Mouse (Mus musculus) lung, embryonic 15.5 days (tissue): ENCODE results near the gene Phf5a. TPM values are rescaled to one million over a fixed set of nuclear protein-coding genes. Genes with fewer than 3 reads are reported as not detected.

Source experiments
- ATAC-seq: fragments of 200-750 bp; cut with Nextera tagmentation; 2 replicates; pipeline ENCODE4 v1.8.0; 2017; ENCODE audit warnings: moderate number of reproducible peaks, borderline replicate concordance; ENCODE audit not compliant: low FRiP score, low TSS enrichment; ENCODE audit errors: extremely low read depth
- H3K27ac ChIP-seq: fragments of 300-500 bp; sonication (generic); 2 replicates; pipeline ENCODE4 v1.5.1; 2015; ENCODE audit warnings: moderate library complexity, mild to moderate bottlenecking, inconsistent platforms
- H3K27me3 ChIP-seq: fragments of 300-500 bp; sonication (generic); 2 replicates; pipeline ENCODE4 v1.6.1; 2015; ENCODE audit warnings: inconsistent platforms
- H3K36me3 ChIP-seq: fragments of 300-500 bp; sonication (generic); 2 replicates; pipeline ENCODE4 v1.6.1; 2015; ENCODE audit warnings: inconsistent platforms
- H3K4me1 ChIP-seq: fragments of 300-500 bp; sonication (generic); 2 replicates; pipeline ENCODE4 v1.6.1; 2015; ENCODE audit warnings: inconsistent platforms
- H3K4me2 ChIP-seq: fragments of 300-500 bp; sonication (generic); 2 replicates; pipeline ENCODE4 v1.6.1; 2015; ENCODE audit warnings: inconsistent platforms, mild to moderate bottlenecking, moderate library complexity
- H3K4me3 ChIP-seq: fragments of 300-500 bp; sonication (generic); 2 replicates; pipeline ENCODE4 v1.5.1; 2015; ENCODE audit warnings: mild to moderate bottlenecking, inconsistent platforms
- H3K9ac ChIP-seq: fragments of 300-500 bp; sonication (generic); 2 replicates; pipeline ENCODE4 v1.6.1; 2015; ENCODE audit warnings: inconsistent platforms
- H3K9me3 ChIP-seq: fragments of 300-500 bp; sonication (generic); 2 replicates; pipeline ENCODE4 v1.6.1; 2016; ENCODE audit warnings: inconsistent platforms
- WGBS: fragments of 180-500 bp; shearing (Covaris S2); methylation state at CpG from one replicate; pipeline ENCODE4 v1.1.7; 2015; 5-methylcytosine and 5-hydroxymethylcytosine counted together
- polyA plus RNA-seq: library from polyadenylated mRNA; unstranded; fragments of >200 nt; fragmentation: Nextera tagmentation; extraction: Ambion mirVana; gene quantifications from 2 replicates; pipeline ENCODE4 v1.2.1, GENCODE M21; 2015

Gene Phf5a
- polyA plus RNA-seq, 1 experiment from 2014 or later = 172 TPM

- no peak for ATAC-seq
- WGBS = 79% methylated on average over 5 of the region's 5 CpGs
- H3K9ac ChIP-seq = no peak overlapping the region
- H3K4me1 ChIP-seq = peaks cover under 1% of the 10 kb centered on the region; the same call in 1 of the 2 replicates
- H3K4me2 ChIP-seq = no peak overlapping the region
- H3K27ac ChIP-seq = no peak overlapping the region
- no peak overlapping the region for H3K4me3 ChIP-seq
- H3K9me3 ChIP-seq = no peaks in the 10 kb centered on the region
- peaks cover 22% of the 10 kb centered on the region for H3K36me3 ChIP-seq
- H3K27me3 ChIP-seq = no peaks in the 10 kb centered on the region
Measured at GRCm38 (mm10) chr15:81845033-81845625, 26.6 kb downstream of the Phf5a start.

- no peak overlapping the region for H3K9ac ChIP-seq
- peaks cover 21% of the 10 kb centered on the region for H3K4me1 ChIP-seq
- no peak overlapping the region for H3K27ac ChIP-seq
- H3K9me3 ChIP-seq = no peaks in the 10 kb centered on the region
- no peak overlapping the region for H3K4me2 ChIP-seq
- no peak for ATAC-seq
- H3K4me3 ChIP-seq = no peak overlapping the region
- H3K27me3 ChIP-seq = no peaks in the 10 kb centered on the region
- 79% methylated on average over 7 of the region's 7 CpGs for WGBS
- peaks cover 2% of the 10 kb centered on the region; the same call in 1 of the 2 replicates for H3K36me3 ChIP-seq
Measured at GRCm38 (mm10) chr15:81842275-81842674, 29.4 kb downstream of the Phf5a start.

- Histone ChIP-seq H3K27ac (no peak overlapping the region), H3K4me3 (no peak overlapping the region), H3K27me3 (no peaks in the 10 kb centered on the region), H3K4me2 (no peak overlapping the region), H3K9me3 (no peaks in the 10 kb centered on the region), H3K9ac (no peak overlapping the region), H3K36me3 (no peaks in the 10 kb centered on the region), H3K4me1 (peaks cover 37% of the 10 kb centered on the region)
- 86% methylated on average over 7 of the region's 7 CpGs for WGBS
- ATAC-seq = no peak
Measured at GRCm38 (mm10) chr15:81840306-81840705, 31.4 kb downstream of the Phf5a start.

- Histone ChIP-seq H3K27ac (peak overlapping the region; percentile 55; the same call in 1 of the 2 replicates), H3K9ac (no peak overlapping the region), H3K4me1 (peaks cover 37% of the 10 kb centered on the region), H3K27me3 (no peaks in the 10 kb centered on the region), H3K4me2 (0 out of 2 replicates have a peak overlapping the region, but pooled peaks have one; percentile 2), H3K36me3 (no peaks in the 10 kb centered on the region), H3K4me3 (no peak overlapping the region), H3K9me3 (no peaks in the 10 kb centered on the region)
- 43% methylated on average over 5 of the region's 5 CpGs for WGBS
- peak; percentile 61; the same call in 1 of the 2 replicates for ATAC-seq
Measured at GRCm38 (mm10) chr15:81839634-81840033, 32.1 kb downstream of the Phf5a start.

- Histone ChIP-seq H3K27ac (peak overlapping the region; percentile 55), H3K36me3 (no peaks in the 10 kb centered on the region), H3K9ac (no peak overlapping the region), H3K4me1 (peaks cover 37% of the 10 kb centered on the region), H3K4me2 (peak overlapping the region; percentile 16; the same call in 1 of the 2 replicates), H3K4me3 (no peak overlapping the region), H3K9me3 (no peaks in the 10 kb centered on the region), H3K27me3 (no peaks in the 10 kb centered on the region)
- 48% methylated on average over 14 of the region's 14 CpGs for WGBS
- no peak for ATAC-seq
Measured at GRCm38 (mm10) chr15:81838554-81839235, 33.0 kb downstream of the Phf5a start.

GRCm38 (mm10) chr15:81836966-81837920, 34.5 kb downstream of the Phf5a start:
- H3K4me2 ChIP-seq = peak overlapping the region; percentile 75
- no peak overlapping the region for H3K4me3 ChIP-seq
- no peak overlapping the region for H3K9ac ChIP-seq
- 58% methylated on average over 7 of the region's 7 CpGs for WGBS
- H3K36me3 ChIP-seq = no peaks in the 10 kb centered on the region
- no peak for ATAC-seq
- H3K4me1 ChIP-seq = peaks cover 39% of the 10 kb centered on the region
- H3K27ac ChIP-seq = peak overlapping the region; percentile 72; the same call in 1 of the 2 replicates
- H3K9me3 ChIP-seq = no peaks in the 10 kb centered on the region
- H3K27me3 ChIP-seq = no peaks in the 10 kb centered on the region

- H3K4me3 ChIP-seq = peak overlapping the region; percentile 38
- peak; percentile 85 for ATAC-seq
- H3K9ac ChIP-seq = peak overlapping the region; percentile 31
- peak overlapping the region; percentile 75 for H3K4me2 ChIP-seq
- 2% methylated on average over 33 of the region's 33 CpGs for WGBS
- no peaks in the 10 kb centered on the region for H3K36me3 ChIP-seq
- peak overlapping the region; percentile 72 for H3K27ac ChIP-seq
- H3K9me3 ChIP-seq = no peaks in the 10 kb centered on the region
- H3K4me1 ChIP-seq = peaks cover 44% of the 10 kb centered on the region
- H3K27me3 ChIP-seq = no peaks in the 10 kb centered on the region
Measured at GRCm38 (mm10) chr15:81836124-81836821, 35.4 kb downstream of the Phf5a start.

- H3K9me3 ChIP-seq = no peaks in the 10 kb centered on the region
- 67% methylated on average over 10 of the region's 10 CpGs for WGBS
- H3K27ac ChIP-seq = no peak overlapping the region
- no peaks in the 10 kb centered on the region for H3K36me3 ChIP-seq
- H3K9ac ChIP-seq = no peak overlapping the region
- H3K4me3 ChIP-seq = no peak overlapping the region
- H3K4me1 ChIP-seq = peaks cover 48% of the 10 kb centered on the region
- H3K27me3 ChIP-seq = no peaks in the 10 kb centered on the region
- peak overlapping the region; percentile 75; the same call in 1 of the 2 replicates for H3K4me2 ChIP-seq
- ATAC-seq = no peak
Measured at GRCm38 (mm10) chr15:81835007-81835880, 36.5 kb downstream of the Phf5a start.

GRCm38 (mm10) chr15:81834171-81834841, 37.4 kb downstream of the Phf5a start:
- Histone ChIP-seq H3K9me3 (no peaks in the 10 kb centered on the region), H3K9ac (no peak overlapping the region), H3K4me1 (peaks cover 40% of the 10 kb centered on the region), H3K4me2 (no peak overlapping the region), H3K4me3 (no peak overlapping the region), H3K27me3 (no peaks in the 10 kb centered on the region), H3K27ac (no peak overlapping the region), H3K36me3 (no peaks in the 10 kb centered on the region)
- ATAC-seq = no peak
- 50% methylated on average over 3 of the region's 3 CpGs for WGBS

- H3K36me3 ChIP-seq = no peaks in the 10 kb centered on the region
- ATAC-seq = no peak
- no peak overlapping the region for H3K9ac ChIP-seq
- no peak overlapping the region for H3K4me2 ChIP-seq
- H3K4me3 ChIP-seq = no peak overlapping the region
- H3K27ac ChIP-seq = no peak overlapping the region
- H3K27me3 ChIP-seq = no peaks in the 10 kb centered on the region
- peaks cover 31% of the 10 kb centered on the region for H3K4me1 ChIP-seq
- 54% methylated on average over 4 of the region's 4 CpGs for WGBS
- H3K9me3 ChIP-seq = no peaks in the 10 kb centered on the region
Measured at GRCm38 (mm10) chr15:81833481-81833880, 38.2 kb downstream of the Phf5a start.
